Mouse (Mus musculus): ENCODE data around the gene Crybg1.
"Not testable (repeated sequence)": the region's sequence is repeated elsewhere in the genome, so short reads cannot be mapped to it uniquely, and the experiment has no call there.

Crybg1 gene

DNA sequence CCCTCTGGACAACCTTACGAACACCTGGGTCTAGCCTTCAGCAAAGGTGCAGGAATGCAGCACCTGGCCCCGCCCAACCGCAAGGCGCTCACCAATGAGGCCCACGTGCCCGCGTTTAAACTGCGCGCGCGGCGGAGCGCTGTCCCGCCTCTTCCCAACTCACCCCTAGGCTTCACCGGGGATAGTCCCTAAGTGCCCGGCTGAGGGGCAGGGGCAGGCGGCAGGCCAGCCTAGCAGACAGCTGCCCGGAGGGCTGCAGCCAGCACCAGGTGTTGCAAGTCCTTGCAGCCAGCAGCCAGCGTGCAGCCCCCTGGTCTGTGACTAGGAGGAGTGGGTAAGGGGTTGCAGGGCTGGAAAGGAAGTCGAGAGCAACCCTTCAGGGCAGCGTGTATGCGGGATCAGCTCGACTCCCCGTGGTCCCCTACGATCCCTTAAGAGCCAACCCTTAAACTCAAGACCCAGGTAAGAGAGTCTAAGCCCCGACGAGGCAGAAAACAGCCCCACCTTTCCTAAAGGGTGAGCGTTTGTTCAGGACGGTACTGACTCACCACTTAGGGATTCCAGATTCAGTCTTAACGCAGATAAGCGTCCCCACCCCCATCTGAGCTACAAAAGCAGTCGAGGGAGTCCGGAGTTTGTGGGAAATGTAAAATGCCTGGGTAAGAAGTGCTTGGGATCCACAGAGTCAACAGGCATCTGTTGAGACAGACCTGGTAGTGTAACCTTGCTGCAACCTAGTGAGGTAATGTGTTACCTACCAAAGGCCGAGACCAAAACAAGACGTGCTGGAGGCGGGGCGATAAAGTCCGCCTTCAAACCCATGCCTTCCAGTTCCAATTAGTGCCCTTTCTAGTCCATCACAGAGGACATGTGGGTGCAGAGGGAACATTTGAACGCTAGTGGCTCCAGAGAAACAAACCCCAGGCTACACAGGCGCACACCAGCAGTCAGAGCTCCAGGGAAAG is 142.7 kb downstream of the Crybg1 start:
- peak; percentile 86 for DNase-seq (ENCODE audit: low read depth)

DNA sequence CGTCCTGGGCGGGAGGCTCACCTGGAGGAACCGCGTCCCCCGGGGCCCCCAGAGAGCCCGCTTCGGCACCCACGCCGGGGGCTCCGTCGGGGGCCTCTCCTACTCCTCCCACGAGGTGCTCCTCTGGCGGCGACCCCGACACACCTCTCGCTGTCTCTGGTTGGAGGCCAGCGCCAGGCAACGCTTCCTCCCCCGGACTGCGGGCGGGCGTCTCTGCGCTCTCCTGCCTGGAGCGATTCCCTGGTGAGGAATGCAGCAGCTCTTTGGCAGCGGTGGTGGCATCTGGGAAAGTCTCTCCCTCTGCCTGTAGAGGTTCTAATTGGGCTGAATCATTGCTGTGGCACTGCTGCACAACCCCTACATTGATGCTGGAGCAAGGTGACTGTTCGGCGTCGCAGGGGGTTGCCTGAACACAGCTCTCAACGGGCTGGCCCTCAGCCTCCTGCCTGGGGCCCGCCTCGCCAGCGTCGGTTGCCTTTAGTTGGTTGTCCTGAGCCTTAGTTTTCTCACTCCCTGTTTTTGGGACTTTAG is 144.4 kb downstream of the Crybg1 start:
- DNase-seq (ENCODE audit: low read depth): no peak

DNA sequence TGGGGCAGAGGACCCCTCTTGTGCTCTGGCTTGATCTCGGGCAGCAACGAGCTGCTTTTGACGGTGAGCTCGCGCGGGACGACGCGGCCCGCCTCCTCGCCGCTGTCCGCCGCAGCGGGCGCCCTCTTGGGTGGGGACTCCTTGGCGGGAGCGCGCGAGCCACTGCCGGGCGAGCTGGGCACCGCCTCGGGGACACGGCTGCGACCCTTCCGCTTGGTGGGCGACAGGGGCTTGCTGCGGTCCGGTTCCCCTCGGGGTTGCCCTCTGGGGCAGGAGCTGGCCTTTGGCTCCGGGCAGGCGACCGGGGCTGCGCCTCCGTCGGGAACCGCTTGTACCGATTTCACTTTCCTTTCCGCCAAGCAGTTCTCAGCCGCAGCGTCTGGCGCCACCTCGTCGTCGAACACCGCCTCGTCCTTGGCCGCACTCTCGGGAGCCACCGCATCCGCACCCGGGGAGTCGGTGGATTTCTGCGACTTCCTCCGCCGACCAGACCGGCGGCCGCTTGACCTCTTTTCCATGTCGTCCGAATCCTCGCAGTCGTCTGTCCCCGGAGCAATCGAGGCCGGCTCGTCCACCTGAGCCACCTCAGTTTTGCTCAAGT is 145.0 kb downstream of the Crybg1 start:
- no peak for DNase-seq (ENCODE audit: low read depth)

DNA sequence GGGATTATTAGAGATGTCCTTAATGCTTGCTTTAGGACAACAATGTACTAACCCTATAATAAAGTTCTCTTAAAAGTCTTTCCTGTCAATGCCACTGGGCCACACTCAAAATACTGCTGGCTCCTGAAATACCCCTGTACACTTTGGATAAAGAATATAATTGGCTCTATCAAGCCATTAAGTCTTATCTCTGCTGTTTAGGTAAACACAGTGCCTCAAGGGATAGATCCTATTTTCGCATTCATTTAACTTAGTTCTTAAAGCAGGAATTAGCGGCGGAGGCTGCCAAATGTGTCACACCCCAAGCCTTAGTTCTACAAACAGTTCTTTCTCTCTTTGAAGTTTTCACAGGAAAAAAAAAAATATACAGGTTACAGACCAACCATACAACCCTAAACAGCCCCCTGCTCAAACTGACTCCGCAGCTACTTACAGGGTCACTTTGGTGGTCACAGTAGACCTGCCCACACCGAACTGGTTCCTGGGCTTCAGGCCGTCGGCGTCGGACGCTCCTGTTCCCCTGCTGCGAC is 145.6 kb downstream of the Crybg1 start:
- no peak for DNase-seq (ENCODE audit: low read depth)

DNA sequence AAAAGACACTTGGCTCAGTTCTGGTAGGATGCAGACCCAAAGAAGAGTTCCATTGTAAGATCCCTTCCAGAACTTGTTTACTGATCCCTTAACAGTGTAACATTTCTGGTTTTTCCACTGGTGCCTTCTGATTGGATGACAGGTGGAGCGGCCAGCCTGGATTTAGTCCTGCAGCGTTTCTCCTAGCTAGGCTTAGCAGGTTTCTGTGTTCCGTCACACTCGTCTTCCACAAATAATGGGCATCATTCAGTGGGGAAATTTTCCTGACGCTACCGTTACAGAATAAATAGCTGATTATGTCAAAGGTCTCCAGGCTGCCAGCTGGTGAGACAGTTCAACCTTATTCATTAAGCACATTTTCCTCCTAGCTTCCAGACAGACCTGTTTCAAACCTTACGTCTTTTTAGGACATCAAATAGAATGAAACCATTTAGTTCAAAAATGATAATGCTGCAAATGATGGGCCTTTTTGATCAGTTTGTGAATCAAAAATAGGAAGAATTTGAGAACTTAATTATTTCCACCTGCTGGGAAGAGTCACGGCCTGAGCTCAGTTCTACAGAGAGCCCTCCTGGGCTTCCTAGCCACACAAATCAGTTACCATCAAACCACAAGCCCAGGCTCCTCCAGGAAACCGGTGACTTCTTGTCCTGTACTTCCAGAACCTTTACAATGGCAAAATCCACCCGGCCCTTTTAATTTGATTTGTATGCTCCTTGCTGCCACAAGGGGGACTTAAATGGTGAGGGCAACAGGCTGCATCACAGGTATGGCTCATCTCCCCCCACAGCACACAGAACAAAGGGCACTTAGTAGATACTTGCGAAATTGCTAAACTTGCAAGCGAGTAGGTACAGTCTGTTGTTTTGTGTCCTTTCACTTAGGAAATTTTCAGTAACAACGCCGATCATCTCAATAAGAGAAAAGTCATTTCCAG is 146.4 kb downstream of the Crybg1 start:
- DNase-seq (ENCODE audit: low read depth): no peak

DNA sequence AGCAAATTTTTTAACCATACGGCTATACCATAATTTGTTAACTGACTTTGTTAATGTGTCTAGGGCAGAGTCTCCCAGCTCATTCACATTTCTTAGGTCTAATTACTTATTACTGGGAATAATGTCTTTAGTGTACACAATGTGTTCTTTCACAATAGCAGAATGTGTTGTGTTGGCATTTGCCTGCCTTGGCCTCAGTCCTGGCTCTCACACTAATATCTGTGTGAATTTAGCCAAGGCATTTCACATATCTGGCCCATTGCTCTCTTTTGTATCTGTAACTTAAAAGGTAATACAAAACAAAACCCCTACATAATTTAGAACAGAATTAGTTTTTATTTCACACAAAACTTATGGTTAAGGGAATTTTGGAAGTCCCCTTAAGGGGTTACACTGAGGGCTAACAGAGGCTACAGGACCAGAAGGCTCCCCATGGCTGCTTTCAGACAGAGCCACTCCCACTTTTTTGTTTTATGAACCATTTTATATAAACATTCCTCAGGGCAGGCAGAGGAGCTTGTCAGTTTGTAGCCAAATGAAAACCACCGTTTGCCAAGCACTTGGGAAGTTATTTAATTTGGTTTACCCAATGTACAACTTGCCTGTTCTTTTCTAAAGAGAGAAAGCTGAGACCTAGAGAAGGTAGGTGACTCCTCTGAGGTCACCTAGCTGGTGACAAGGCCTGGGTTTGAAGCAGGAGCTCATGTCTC is 148.3 kb downstream of the Crybg1 start:
- DNase-seq (ENCODE audit: low read depth): peak; percentile 72

DNA sequence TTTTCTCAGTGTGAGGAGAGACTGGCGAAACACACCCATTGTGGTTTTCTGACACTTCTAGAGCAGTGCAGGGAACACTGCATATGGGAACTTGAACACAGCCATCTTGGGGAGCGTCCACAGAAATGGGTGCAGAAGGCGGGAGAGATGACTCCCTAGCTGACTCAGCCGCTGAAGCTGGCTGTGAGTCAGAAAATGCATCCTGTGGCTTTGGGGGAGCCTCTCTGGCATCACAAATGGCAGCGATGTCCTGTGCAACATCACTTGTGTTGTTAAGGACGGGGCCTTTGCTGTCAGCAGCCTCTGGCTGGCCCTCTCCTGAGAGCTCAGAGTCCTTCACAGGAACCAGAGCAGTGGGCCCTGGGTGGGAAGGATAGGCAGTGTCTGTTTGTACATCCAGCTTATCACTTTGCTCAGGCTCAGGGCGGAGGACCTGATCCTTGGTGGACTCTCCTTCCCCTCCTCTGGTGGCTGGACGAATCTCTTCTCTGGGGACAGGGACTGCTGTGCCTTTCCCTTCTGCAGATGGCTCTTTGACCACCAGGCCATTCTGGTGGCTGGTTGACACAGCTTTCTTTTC is 150.1 kb downstream of the Crybg1 start:
- DNase-seq (ENCODE audit: low read depth): peak; percentile 94

DNA sequence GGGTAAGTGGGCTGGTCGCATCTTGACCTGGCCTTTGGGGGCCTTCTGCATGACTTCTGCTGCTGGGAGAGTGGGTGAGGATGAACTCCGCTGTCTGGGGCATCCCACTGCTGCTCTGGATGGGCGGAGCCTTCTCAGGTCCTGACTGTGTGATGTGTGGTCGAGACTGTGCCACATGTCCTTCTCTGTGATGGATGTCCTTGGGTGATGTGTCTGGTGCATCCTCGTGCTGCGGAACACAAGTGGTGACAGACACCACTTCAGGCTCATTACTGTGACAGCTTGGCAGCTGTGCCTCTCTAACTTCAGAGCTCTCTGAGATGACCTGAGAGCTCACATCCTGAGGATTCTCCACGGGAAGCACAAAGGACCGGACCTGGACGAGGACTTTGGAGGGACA is 150.6 kb downstream of the Crybg1 start:
- no peak for DNase-seq (ENCODE audit: low read depth)

DNA sequence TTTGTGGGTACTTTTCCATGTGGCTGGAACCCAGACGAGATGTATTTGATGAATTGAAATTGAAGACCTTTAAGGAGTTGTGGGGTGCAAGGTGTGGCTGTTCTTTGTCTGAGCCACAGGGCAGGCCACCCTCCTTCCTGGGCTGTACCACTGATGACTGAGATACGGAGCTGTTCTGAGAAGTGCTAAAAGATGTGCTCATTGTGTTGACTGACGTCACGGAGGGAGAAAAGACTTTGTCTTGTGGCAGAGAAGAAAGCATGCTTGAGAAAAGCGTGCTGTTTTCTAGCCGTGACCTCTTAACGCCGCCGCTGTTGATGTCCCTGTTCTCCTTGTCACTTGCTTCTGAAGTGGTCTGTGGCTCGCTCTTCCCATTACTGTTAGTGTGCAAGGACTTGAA is 151.4 kb downstream of the Crybg1 start:
- no peak for DNase-seq (ENCODE audit: low read depth)

DNA sequence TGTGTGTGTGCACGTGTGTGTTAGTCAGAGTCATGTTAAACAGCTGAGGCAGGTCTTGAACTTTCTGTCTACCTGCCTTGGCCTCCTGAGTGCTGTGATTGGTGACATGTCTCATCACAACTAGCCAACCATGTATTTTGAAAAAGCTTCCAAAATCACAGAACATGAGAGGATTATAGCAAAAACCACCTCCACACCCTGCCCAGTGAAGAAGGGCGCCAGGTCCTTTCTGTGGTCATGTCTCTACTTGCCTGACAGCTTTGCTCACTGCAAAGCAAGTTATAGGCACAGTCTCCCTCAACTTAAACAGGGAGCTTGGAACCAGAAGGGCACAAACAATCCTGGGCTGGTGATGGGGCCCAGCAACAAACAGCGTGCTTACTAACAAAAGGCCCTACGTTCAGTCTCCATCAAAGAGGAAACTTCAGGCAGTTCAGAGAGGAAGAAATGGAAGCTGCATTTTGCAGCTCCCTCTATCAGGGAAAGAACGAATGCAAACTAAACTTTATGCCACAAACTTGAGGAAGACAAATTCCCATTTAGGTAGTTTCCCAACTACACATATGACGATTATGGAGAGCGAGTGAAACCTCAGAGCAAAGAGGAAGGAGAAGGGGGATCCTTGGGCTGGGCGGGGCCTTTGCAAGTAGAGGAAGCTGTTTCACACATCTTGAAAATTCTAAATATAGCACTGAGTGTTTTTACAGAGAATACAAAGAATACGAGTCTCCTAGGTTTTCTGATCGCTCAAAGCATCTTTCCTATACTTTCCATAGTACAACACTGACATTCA is 152.6 kb downstream of the Crybg1 start:
- peak; percentile 52 for DNase-seq (ENCODE audit: low read depth)

DNA sequence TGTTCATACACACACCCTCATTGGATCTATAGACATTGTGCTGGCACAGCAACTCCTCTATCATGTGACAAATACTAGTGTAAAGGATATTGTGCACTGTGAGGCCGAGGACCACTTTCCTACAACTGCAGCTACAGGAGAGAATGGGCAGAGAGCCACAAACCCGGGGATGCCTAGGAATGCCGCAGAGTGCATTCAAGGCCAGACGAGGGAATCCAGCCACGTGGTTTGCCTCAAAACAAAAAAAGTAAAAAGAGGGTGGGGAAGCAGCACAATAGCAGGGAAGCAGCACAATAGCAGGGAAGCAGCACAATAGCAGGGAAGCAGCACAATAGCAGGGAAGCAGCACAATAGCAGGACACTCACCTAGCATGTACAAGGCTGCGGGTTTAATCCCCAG is 155.5 kb downstream of the Crybg1 start:
- DNase-seq (ENCODE audit: low read depth): peak; percentile 56

DNA sequence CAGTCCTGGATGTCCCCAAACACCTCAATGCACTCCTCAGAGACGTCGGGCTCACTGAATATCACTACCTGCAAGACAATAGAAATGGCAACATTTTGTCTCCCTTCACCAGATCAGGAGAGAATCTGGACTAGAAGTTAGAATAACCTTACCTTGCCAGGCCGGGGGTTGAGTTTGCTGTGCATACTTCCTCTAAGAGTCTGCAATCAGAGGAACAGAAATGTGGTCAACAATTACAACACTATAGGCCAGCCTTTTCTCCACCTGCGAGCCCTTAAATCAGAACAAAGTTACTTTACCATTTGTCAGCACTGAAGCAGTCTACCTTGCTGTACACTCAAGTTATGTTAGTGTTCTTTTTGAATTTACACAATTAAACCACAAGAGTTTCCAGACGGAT is 156.1 kb downstream of the Crybg1 start:
- no peak for DNase-seq (ENCODE audit: low read depth)

DNA sequence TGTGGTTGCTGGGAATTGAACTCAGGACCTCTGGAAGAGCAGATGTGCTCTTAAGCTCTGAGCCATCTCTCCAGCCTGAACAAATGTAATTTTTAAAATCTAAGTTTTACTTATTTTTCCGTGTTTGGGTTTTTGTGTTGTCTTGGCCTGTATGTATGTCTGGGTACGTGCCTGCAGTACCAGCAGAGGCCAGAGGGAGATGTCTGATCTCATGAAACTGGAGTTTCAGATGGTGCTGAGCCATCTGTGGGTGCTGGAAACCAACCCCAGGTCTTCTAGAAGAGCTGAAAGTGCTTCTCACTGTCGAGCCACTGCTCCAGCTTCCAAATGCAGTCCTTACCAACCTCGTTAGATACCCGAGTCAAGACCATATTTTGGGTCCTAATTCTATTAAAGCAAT is 157.4 kb downstream of the Crybg1 start:
- DNase-seq (ENCODE audit: low read depth): no peak

DNA sequence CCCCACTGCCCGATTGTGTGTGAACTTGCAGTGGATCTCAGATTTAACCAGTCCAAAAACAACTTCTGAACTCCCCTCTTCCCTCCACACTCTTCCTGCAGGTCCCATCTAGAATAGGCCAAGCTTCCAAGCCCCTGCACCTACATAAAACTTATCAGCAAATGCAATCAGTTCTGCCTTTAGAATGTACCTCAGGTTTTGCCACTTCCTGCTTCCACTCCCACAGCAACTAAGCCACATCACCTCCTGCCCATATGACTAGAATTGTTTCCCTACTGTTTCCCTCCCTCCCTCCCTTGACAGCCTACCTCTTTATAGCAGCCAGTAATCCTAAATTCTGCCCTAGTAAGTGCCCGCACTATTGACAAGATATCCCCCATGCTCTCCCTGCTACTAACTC is 164.8 kb downstream of the Crybg1 start:
- DNase-seq (ENCODE audit: low read depth): no peak

DNA sequence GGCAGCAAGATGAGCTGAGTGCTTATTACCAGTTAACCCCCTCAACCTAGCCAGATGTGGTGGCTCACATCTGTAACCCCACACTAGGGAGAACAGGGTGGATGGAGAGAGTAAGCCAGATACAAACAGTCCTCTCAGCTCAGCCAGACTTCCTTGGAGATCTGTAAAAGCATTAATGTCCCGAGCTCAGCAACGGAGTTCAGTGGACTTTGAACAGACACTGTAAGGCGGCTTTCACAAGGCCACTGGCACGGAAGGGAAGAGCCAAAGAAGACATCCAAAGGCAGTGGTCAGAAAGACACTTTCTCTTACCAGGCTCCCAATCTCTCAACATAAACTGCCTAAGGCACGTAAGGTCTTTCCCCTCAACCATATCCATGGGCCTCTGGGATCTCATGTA is 165.4 kb downstream of the Crybg1 start:
- DNase-seq (ENCODE audit: low read depth): no peak

DNA sequence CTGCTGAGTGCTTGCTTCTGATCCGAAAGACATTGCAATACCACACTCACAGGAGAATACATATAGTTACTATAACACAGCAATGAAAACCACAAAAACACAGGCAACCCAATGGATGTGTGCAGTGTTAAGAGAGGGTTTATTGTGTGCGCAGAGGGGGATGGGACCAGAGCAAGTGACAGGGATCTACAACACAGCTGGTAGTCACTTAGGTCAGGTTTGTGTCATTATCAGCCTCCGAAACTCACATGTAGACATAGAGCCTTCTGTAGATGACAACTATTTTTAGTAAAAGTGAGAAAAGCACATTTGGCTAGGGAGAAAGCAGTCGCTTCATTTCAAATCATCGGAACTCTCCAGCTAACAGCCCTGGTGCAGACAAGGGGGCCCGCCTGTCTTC is 166.2 kb downstream of the Crybg1 start:
- no peak for DNase-seq (ENCODE audit: low read depth)

DNA sequence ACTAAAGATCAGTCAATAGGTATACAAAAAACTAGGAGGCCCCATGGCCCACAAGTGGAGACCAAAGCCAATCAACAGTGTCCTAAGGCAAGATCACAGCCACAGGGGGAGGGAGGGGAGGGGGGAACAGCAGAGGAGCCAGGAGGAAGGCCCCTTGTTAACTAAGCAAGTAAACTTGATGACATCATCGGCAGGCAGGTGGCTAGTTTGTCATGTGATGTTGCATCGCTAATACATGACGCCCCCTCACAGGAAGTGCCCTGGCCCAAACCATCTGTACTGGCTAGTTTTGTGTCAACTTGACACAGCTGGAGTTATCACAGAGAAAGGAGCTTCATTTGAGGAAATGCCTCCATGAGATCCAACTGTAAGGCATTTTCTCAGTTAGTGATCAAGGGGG is 167.9 kb downstream of the Crybg1 start:
- DNase-seq (ENCODE audit: low read depth): not testable (repeated sequence)

DNA sequence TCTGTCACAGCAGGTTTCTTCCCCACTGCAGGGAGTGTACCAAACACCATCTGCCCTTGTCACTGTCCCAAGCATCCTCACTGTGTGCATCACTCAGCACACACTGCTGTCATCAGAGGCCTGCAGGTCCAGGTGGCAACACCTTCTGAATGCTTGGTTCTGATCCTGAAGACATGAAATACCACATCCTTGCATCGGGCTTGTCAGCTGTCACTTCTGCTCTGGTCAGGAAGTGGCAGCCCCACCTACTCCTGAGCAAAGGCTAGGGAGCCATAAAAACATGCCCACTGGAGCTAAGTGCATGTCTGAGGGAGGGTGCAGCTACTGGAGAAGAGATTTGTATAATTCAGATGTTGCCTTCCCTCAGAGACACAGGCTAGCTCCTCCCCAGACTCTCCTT is 168.6 kb downstream of the Crybg1 start:
- DNase-seq (ENCODE audit: low read depth): no peak

DNA sequence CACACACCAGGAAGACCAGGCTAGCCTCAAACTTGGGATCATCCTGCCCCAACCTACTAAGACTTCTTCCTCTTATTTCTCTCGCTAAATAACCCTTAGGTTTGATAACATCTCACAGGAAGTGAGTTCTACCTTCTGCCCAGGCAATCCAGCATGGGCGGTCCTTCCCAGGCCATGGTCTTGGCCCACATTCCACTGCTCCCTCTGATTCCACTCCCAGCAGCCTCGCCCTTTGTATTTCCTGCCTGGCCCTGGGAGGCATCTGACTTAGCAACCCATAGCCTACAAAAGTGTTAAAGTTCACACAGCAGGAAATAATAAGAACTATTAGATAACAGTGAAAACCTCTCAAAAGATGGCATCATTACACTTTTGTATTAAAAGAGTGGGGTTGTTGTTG is 171.3 kb downstream of the Crybg1 start:
- peak; percentile 39 for DNase-seq (ENCODE audit: low read depth)

DNA sequence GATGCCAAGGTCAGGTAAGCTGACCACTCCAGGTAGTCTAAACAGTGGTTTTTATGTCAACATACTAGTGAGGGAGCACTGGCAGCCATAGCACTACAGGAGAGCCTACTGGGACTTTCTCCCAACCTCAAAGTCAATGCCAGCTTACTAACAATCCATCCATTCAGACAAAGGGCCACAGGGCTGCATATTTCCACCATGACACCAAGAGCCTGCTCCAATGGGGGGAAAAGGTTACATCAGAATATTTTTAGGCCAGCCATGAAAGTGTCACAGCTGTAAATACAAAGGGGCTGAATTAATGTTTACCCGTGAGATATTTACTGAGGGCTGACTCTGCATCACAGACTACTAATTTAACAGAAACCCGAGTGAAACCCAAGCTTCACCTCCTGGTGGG is 175.4 kb downstream of the Crybg1 start:
- peak; percentile 75 for DNase-seq (ENCODE audit: low read depth)

All from NIH3T3 (cell line).